Mouse (Mus musculus): ENCODE measurements around the gene Bub1b. TPM values are rescaled to one million over a fixed set of nuclear protein-coding genes. Genes with fewer than 3 reads are reported as not detected.

Gene Bub1b
- total and polyA plus RNA-seq, 2 experiments from 2014 or later: 14.8 to 37.7 TPM

DNA sequence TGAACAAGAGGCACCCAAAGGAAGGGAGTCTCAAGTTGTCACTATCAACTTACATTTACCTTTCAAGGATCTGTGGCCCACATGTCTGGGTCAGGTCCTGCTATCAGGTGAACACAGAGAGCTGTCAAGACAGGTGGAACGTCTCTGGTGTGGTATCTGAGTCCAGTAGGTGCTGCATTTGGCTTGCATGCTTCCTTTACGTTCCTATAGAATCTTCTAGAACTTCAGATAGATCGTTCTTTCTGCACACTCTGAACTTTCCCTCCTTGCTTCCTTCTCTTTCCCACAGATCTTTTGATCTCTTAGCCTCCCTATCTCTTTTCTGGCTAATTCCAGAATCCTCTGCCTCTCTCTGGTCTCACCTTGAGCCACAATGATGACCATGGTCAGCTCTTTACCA lies 39.6 kb upstream of the Bub1b start:
- 77% methylated on average over 3 of the region's 3 CpGs for WGBS
- no peak for DNase-seq (ENCODE audit: low spot score)
- TF ChIP-seq EP300 (IDR thresholded peaks at IDR 0.05; ENCODE audit: low read depth) (no peak), CTCF (IDR thresholded peaks at IDR 0.05; ENCODE audit: low read depth) (no peak)
- Histone ChIP-seq H3K9me3 (replicated peaks; ENCODE audit: control insufficient read depth, low read length) (no peaks in the 10 kb centered on the region), H3K4me1 (ENCODE audit: control insufficient read depth, insufficient read depth) (no peaks in the 10 kb centered on the region), H3K4me3 (ENCODE audit: low read depth, low read length) (no peak overlapping the region), H3K27me3 (ENCODE audit: control insufficient read depth, insufficient read depth, low read length) (no peaks in the 10 kb centered on the region), H3K36me3 (replicated peaks; ENCODE audit: control insufficient read depth, insufficient read depth, low read length) (no peaks in the 10 kb centered on the region), H3K4me2 (ENCODE audit: low read depth, low read length) (no peak overlapping the region), H3K9ac (replicated peaks; ENCODE audit: low read depth, low read length) (no peak overlapping the region), H3K27ac (ENCODE audit: low read depth) (no peak overlapping the region)
- ATAC-seq (ENCODE audit: insufficient read depth, low read depth): no peak

- WGBS: 80% methylated on average over 4 of the region's 4 CpGs
- H3K27ac ChIP-seq (ENCODE audit: low read depth): no peak overlapping the region
These were observed 36.0 kb upstream of the Bub1b start for GRCm38 (mm10) chr2:118562015-118562414.

DNA sequence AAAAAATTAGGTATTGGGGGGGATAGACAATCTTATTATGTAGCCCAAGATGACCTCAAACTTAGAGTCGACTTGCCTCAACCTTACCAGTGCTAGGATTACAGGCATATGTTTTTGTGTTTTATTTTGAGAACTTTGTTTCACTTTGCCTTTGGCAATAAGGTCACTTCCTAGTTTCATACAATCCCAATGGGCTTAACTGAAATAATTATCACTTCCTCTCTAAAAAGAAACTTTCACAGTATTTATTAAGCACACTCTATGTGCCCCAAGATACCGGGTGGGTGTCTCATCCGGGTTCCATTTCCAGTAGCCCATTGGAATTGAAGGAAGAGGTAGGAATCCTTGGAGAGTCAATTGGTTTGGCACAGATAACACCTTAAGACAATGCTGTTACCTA lies 35.6 kb upstream of the Bub1b start:
- no peaks in the 10 kb centered on the region for H3K9me3 ChIP-seq (replicated peaks; ENCODE audit: control insufficient read depth, low read length)
- no peak for TF ChIP-seq EP300 (IDR thresholded peaks at IDR 0.05; ENCODE audit: low read depth)
- no peak for TF ChIP-seq CTCF (IDR thresholded peaks at IDR 0.05; ENCODE audit: low read depth)
- H3K36me3 ChIP-seq (replicated peaks; ENCODE audit: control insufficient read depth, insufficient read depth, low read length): no peaks in the 10 kb centered on the region
- H3K27ac ChIP-seq (ENCODE audit: low read depth): no peak overlapping the region
- no peak overlapping the region for H3K9ac ChIP-seq (replicated peaks; ENCODE audit: low read depth, low read length)
- no peak overlapping the region for H3K4me2 ChIP-seq (ENCODE audit: low read depth, low read length)
- ATAC-seq (ENCODE audit: insufficient read depth, low read depth) (no peak), DNase-seq (ENCODE audit: low spot score) (no peak)
- no peak overlapping the region for H3K4me3 ChIP-seq (ENCODE audit: low read depth, low read length)
- no peaks in the 10 kb centered on the region for H3K4me1 ChIP-seq (ENCODE audit: control insufficient read depth, insufficient read depth)
- H3K27me3 ChIP-seq (ENCODE audit: control insufficient read depth, insufficient read depth, low read length): no peaks in the 10 kb centered on the region
- WGBS: 78% methylated on average over 3 of the region's 3 CpGs

More at GRCm38 (mm10) chr2:118562015-118562414, 36.0 kb upstream of the Bub1b start:
- H3K27me3 ChIP-seq (ENCODE audit: control insufficient read depth, insufficient read depth, low read length): no peaks in the 10 kb centered on the region
- no peak overlapping the region for H3K9ac ChIP-seq (replicated peaks; ENCODE audit: low read depth, low read length)
- no peak for ATAC-seq (ENCODE audit: insufficient read depth, low read depth)
- H3K4me1 ChIP-seq (ENCODE audit: control insufficient read depth, insufficient read depth): no peaks in the 10 kb centered on the region
- H3K9me3 ChIP-seq (replicated peaks; ENCODE audit: control insufficient read depth, low read length): no peaks in the 10 kb centered on the region
- H3K4me3 ChIP-seq (ENCODE audit: low read depth, low read length): no peak overlapping the region
- H3K36me3 ChIP-seq (replicated peaks; ENCODE audit: control insufficient read depth, insufficient read depth, low read length): no peaks in the 10 kb centered on the region
- TF ChIP-seq CTCF (IDR thresholded peaks at IDR 0.05; ENCODE audit: low read depth): no peak
- no peak for TF ChIP-seq EP300 (IDR thresholded peaks at IDR 0.05; ENCODE audit: low read depth)
- H3K4me2 ChIP-seq (ENCODE audit: low read depth, low read length): no peak overlapping the region
- DNase-seq (ENCODE audit: low spot score): no peak

GRCm38 (mm10) chr2:118567179-118567578 lies 30.8 kb upstream of the Bub1b start:
- no peaks in the 10 kb centered on the region for H3K4me1 ChIP-seq (ENCODE audit: control insufficient read depth, insufficient read depth)
- H3K9ac ChIP-seq (replicated peaks; ENCODE audit: low read depth, low read length): no peak overlapping the region
- H3K27ac ChIP-seq (ENCODE audit: low read depth): no peak overlapping the region
- no peak overlapping the region for H3K4me3 ChIP-seq (ENCODE audit: low read depth, low read length)
- ATAC-seq (ENCODE audit: insufficient read depth, low read depth) (no peak), DNase-seq (ENCODE audit: low spot score) (no peak)
- no peaks in the 10 kb centered on the region for H3K36me3 ChIP-seq (replicated peaks; ENCODE audit: control insufficient read depth, insufficient read depth, low read length)
- TF ChIP-seq EP300 (IDR thresholded peaks at IDR 0.05; ENCODE audit: low read depth): no peak
- no peak for TF ChIP-seq CTCF (IDR thresholded peaks at IDR 0.05; ENCODE audit: low read depth)
- H3K9me3 ChIP-seq (replicated peaks; ENCODE audit: control insufficient read depth, low read length): no peaks in the 10 kb centered on the region
- WGBS: 84% methylated on average over 8 of the region's 8 CpGs
- H3K4me2 ChIP-seq (ENCODE audit: low read depth, low read length): no peak overlapping the region
- H3K27me3 ChIP-seq (ENCODE audit: control insufficient read depth, insufficient read depth, low read length): no peaks in the 10 kb centered on the region

GRCm38 (mm10) chr2:118570939-118571338 lies 27.1 kb upstream of the Bub1b start:
- Histone ChIP-seq H3K36me3 (replicated peaks; ENCODE audit: control insufficient read depth, insufficient read depth, low read length) (no peaks in the 10 kb centered on the region), H3K9ac (replicated peaks; ENCODE audit: low read depth, low read length) (no peak overlapping the region), H3K27me3 (ENCODE audit: control insufficient read depth, insufficient read depth, low read length) (no peaks in the 10 kb centered on the region), H3K4me1 (ENCODE audit: control insufficient read depth, insufficient read depth) (no peaks in the 10 kb centered on the region), H3K4me3 (ENCODE audit: low read depth, low read length) (no peak overlapping the region), H3K4me2 (ENCODE audit: low read depth, low read length) (no peak overlapping the region), H3K27ac (ENCODE audit: low read depth) (no peak overlapping the region), H3K9me3 (replicated peaks; ENCODE audit: control insufficient read depth, low read length) (no peaks in the 10 kb centered on the region)
- DNase-seq (ENCODE audit: low spot score) (no peak), ATAC-seq (ENCODE audit: insufficient read depth, low read depth) (no peak)
- 75% methylated on average over 2 of the region's 2 CpGs for WGBS
- TF ChIP-seq CTCF (IDR thresholded peaks at IDR 0.05; ENCODE audit: low read depth): no peak
- TF ChIP-seq EP300 (IDR thresholded peaks at IDR 0.05; ENCODE audit: low read depth): no peak

- Histone ChIP-seq H3K27me3 (ENCODE audit: control insufficient read depth, insufficient read depth, low read length) (no peaks in the 10 kb centered on the region), H3K4me3 (ENCODE audit: low read depth, low read length) (no peak overlapping the region), H3K4me2 (ENCODE audit: low read depth, low read length) (no peak overlapping the region), H3K9me3 (replicated peaks; ENCODE audit: control insufficient read depth, low read length) (no peaks in the 10 kb centered on the region), H3K9ac (replicated peaks; ENCODE audit: low read depth, low read length) (no peak overlapping the region), H3K27ac (ENCODE audit: low read depth) (no peak overlapping the region), H3K4me1 (ENCODE audit: control insufficient read depth, insufficient read depth) (no peaks in the 10 kb centered on the region), H3K36me3 (replicated peaks; ENCODE audit: control insufficient read depth, insufficient read depth, low read length) (no peaks in the 10 kb centered on the region)
- TF ChIP-seq EP300 (IDR thresholded peaks at IDR 0.05; ENCODE audit: low read depth) (no peak), CTCF (IDR thresholded peaks at IDR 0.05; ENCODE audit: low read depth) (no peak)
- DNase-seq (ENCODE audit: low spot score) (no peak), ATAC-seq (ENCODE audit: insufficient read depth, low read depth) (no peak)
- WGBS: 81% methylated on average over 9 of the region's 9 CpGs
These were observed 25.7 kb upstream of the Bub1b start for GRCm38 (mm10) chr2:118572183-118572836.

All from heart, postnatal 0 days (tissue).